Mouse (Mus musculus) heart, embryonic 15.5 days (tissue): ENCODE results near the gene Cxcl15. TPM values are rescaled to one million over a fixed set of nuclear protein-coding genes. Genes with fewer than 3 reads are reported as not detected.
"Not testable (repeated sequence)": the region's sequence is repeated elsewhere in the genome, so short reads cannot be mapped to it uniquely, and the experiment has no call there.

Source experiments
- ATAC-seq: fragments of 200-750 bp; cut with Nextera tagmentation; replicated peaks from 2 replicates; pipeline ENCODE4 v1.8.0; 2017; ENCODE audit warnings: low read depth, moderate TSS enrichment; ENCODE audit not compliant: insufficient number of reproducible peaks, insufficient read depth, low FRiP score
- H3K27ac ChIP-seq: fragments of 300-500 bp; sonication (generic); 2 replicates; pipeline ENCODE4 v1.5.1; 2015; ENCODE audit warnings: mild to moderate bottlenecking, inconsistent platforms
- H3K27me3 ChIP-seq: fragments of 300-500 bp; sonication (generic); 2 replicates; pipeline ENCODE4 v1.6.1; 2015; ENCODE audit warnings: inconsistent platforms
- H3K36me3 ChIP-seq: fragments of 300-500 bp; sonication (generic); 2 replicates; pipeline ENCODE4 v1.6.1; 2015; ENCODE audit warnings: mild to moderate bottlenecking, inconsistent platforms
- H3K4me1 ChIP-seq: fragments of 300-500 bp; sonication (generic); replicated peaks from 2 replicates; pipeline ENCODE4 v1.6.1; 2015; ENCODE audit warnings: inconsistent platforms
- H3K4me2 ChIP-seq: fragments of 300-500 bp; sonication (generic); 2 replicates; pipeline ENCODE4 v1.6.1; 2015; ENCODE audit warnings: inconsistent platforms, mild to moderate bottlenecking, moderate library complexity
- H3K4me3 ChIP-seq: fragments of 300-500 bp; sonication (generic); 2 replicates; pipeline ENCODE4 v1.5.1; 2015; ENCODE audit warnings: mild to moderate bottlenecking, inconsistent platforms
- H3K9ac ChIP-seq: fragments of 300-500 bp; sonication (generic); 2 replicates; pipeline ENCODE4 v1.6.1; 2015; ENCODE audit warnings: mild to moderate bottlenecking, inconsistent platforms
- H3K9me3 ChIP-seq: fragments of 300-500 bp; sonication (generic); replicated peaks from 2 replicates; pipeline ENCODE4 v1.6.1; 2016; ENCODE audit warnings: inconsistent platforms
- WGBS: fragments of 180-500 bp; shearing (Covaris S2); methylation state at CpG from one replicate; pipeline ENCODE4 v1.1.7; 2015; ENCODE audit warnings: mixed read lengths; 5-methylcytosine and 5-hydroxymethylcytosine counted together
- polyA plus RNA-seq: library from polyadenylated mRNA; unstranded; fragments of >200 nt; fragmentation: Nextera tagmentation; extraction: Ambion mirVana; gene quantifications from 2 replicates; pipeline ENCODE4 v1.2.1, GENCODE M21; 2015

Gene Cxcl15
- polyA plus RNA-seq, 1 experiment from 2014 or later: 0.20 TPM

- Histone ChIP-seq H3K4me2 (no peak overlapping the region), H3K9ac (no peak overlapping the region), H3K9me3 (no peaks in the 10 kb centered on the region), H3K4me3 (no peak overlapping the region), H3K27ac (no peak overlapping the region), H3K36me3 (no peaks in the 10 kb centered on the region), H3K4me1 (no peaks in the 10 kb centered on the region), H3K27me3 (no peaks in the 10 kb centered on the region)
- ATAC-seq: no peak
These were observed 10.2 kb downstream of the Cxcl15 start for GRCm38 (mm10) chr5:90804574-90804973.

GRCm38 (mm10) chr5:90806050-90806449 lies 11.7 kb downstream of the Cxcl15 start:
- H3K4me1 ChIP-seq: no peaks in the 10 kb centered on the region
- no peak for ATAC-seq
- no peak overlapping the region for H3K9ac ChIP-seq
- H3K27me3 ChIP-seq: no peaks in the 10 kb centered on the region
- no peak overlapping the region for H3K4me3 ChIP-seq
- no peaks in the 10 kb centered on the region for H3K9me3 ChIP-seq
- H3K27ac ChIP-seq: no peak overlapping the region
- H3K36me3 ChIP-seq: no peaks in the 10 kb centered on the region
- H3K4me2 ChIP-seq: no peak overlapping the region

DNA sequence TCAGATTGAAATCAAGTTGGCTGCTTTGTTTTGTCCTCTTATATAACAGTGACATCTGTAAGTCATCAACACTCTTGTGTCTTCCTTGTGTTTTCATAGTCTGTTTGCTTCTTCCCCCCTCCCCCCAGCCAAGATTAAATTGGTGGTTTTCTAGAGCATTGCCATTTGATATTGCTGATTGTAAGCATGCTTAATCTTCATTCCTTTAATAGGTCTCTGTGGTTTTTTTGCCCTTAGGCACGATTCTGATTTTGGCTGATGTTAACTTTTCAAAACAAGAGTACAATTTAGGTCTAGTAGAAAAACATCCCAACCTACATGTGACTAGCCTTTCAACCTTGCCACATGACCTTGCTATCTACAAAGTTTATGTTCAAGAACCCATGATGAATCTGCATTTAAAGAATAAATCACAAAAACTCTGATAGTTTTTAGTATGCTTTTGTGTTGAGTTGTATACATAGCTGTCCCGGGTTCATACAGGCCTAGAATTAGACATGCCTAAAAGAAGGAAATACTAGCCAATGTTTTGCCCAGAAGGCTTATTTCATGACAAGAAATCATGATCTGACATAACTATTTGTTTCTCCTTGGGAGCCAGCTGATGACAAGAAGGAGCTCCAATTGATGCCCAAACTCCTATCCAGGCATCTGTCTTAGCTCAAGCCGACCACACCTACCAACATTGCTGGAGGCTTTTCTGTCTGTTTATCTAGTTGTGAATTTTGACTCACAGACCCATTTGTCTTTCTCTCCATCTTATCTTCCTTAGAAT lies 13.0 kb downstream of the Cxcl15 start:
- H3K4me3 ChIP-seq: no peak overlapping the region
- H3K36me3 ChIP-seq: no peaks in the 10 kb centered on the region
- no peaks in the 10 kb centered on the region for H3K4me1 ChIP-seq
- H3K9ac ChIP-seq: no peak overlapping the region
- no peaks in the 10 kb centered on the region for H3K9me3 ChIP-seq
- no peaks in the 10 kb centered on the region for H3K27me3 ChIP-seq
- 65% methylated on average over 3 of the region's 3 CpGs for WGBS
- no peak overlapping the region for H3K4me2 ChIP-seq
- ATAC-seq: no peak
- no peak overlapping the region for H3K27ac ChIP-seq

GRCm38 (mm10) chr5:90819756-90820155 lies 25.4 kb downstream of the Cxcl15 start:
- H3K27me3 ChIP-seq: no peaks in the 10 kb centered on the region
- H3K9ac ChIP-seq: no peak overlapping the region
- no peaks in the 10 kb centered on the region for H3K36me3 ChIP-seq
- no peak overlapping the region for H3K27ac ChIP-seq
- no peak overlapping the region for H3K4me3 ChIP-seq
- no peaks in the 10 kb centered on the region for H3K9me3 ChIP-seq
- no peak for ATAC-seq
- no peaks in the 10 kb centered on the region for H3K4me1 ChIP-seq
- H3K4me2 ChIP-seq: no peak overlapping the region

GRCm38 (mm10) chr5:90832145-90832767 lies 37.9 kb downstream of the Cxcl15 start:
- no peak overlapping the region for H3K9ac ChIP-seq
- H3K9me3 ChIP-seq: no peaks in the 10 kb centered on the region
- 44% methylated on average over 11 of the region's 11 CpGs for WGBS
- no peak overlapping the region for H3K4me3 ChIP-seq
- peak overlapping the region; percentile 31; the same call in 1 of the 2 replicates for H3K4me2 ChIP-seq
- ATAC-seq: 0 out of 2 replicates have a peak, but pooled peaks have one; percentile 27
- no peaks in the 10 kb centered on the region for H3K36me3 ChIP-seq
- no peaks in the 10 kb centered on the region for H3K27me3 ChIP-seq
- peaks cover 6% of the 10 kb centered on the region; the same call in 1 of the 2 replicates for H3K4me1 ChIP-seq
- H3K27ac ChIP-seq: peak overlapping the region; percentile 52

- Histone ChIP-seq H3K27ac (peak overlapping the region; percentile 52), H3K9ac (no peak overlapping the region), H3K4me1 (peaks cover 6% of the 10 kb centered on the region; the same call in 1 of the 2 replicates), H3K4me2 (peak overlapping the region; percentile 31; the same call in 1 of the 2 replicates), H3K4me3 (no peak overlapping the region), H3K27me3 (no peaks in the 10 kb centered on the region), H3K36me3 (no peaks in the 10 kb centered on the region), H3K9me3 (no peaks in the 10 kb centered on the region)
- no peak for ATAC-seq
- 65% methylated on average over 8 of the region's 8 CpGs for WGBS
These were observed 38.5 kb downstream of the Cxcl15 start for GRCm38 (mm10) chr5:90832768-90833388.

GRCm38 (mm10) chr5:90834436-90834835 lies 40.1 kb downstream of the Cxcl15 start:
- Histone ChIP-seq H3K4me1 (peaks cover 6% of the 10 kb centered on the region; the same call in 1 of the 2 replicates), H3K9ac (no peak overlapping the region), H3K36me3 (no peaks in the 10 kb centered on the region), H3K27ac (no peak overlapping the region), H3K9me3 (no peaks in the 10 kb centered on the region), H3K4me3 (no peak overlapping the region), H3K27me3 (no peaks in the 10 kb centered on the region), H3K4me2 (no peak overlapping the region)
- ATAC-seq: no peak
- 83% methylated on average over 4 of the region's 4 CpGs for WGBS

DNA sequence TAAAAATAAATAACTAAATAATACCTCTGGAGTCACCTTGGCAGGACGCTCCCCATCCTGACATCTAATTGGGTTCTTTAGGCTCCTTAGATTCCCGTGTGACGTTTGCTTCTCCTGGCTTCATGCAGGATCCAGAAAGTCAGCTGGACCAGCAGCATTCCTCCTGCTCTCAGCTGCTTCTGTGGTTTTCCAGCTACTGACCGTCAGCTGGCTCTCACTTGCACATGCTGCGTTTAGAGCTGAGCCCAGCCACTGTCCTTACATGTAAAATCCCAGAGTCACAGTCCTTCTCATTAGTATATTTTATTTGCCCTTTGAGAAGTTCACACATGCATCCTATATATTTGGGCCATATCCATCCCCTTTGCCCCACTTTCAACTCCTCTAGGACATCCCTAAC lies 44.2 kb downstream of the Cxcl15 start:
- 63% methylated on average over 5 of the region's 5 CpGs for WGBS
- ATAC-seq: no peak

DNA sequence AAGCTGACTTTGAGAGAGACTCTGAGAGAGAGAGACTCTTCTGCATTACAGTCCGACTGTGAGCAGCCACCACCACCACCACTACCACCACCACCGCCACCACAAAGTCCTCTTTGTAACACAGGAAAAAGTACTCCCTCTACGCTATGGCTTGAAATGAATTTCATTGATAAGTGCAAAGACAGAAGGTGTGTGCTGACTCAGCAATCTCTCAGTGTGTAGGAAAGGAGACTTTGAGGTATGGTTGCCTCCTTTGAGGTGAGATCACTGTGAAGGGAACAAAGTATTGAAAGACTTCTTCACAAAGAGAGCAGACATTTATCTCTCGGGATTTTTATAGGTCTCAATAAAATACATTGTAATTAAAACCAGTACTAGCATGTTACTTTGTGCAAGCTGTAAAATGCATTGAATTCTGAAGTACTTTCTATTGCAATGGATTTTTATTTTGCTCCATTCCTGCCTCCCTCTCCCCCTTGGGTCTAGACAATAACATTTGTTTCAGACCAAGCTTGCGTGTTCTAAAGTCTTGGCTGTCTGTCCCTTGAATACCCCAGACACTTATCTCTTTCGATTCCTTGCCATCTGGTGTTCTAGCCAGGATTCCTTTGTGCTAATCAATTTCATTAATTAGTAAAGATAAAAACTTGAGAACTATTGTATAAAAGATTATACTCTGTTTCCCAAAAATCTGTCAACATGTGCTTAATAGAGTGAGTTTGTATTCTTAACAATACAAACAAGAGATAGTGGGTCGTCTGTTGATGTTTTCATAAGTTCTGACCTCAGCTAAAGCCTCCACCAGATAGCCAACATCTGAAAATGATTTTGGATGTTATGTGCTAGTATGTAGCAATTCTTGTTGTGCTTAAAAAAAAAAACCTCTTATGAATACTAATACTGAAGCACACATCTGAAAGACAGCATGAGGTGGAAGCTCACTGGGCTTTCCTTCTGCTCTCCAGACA lies 46.9 kb downstream of the Cxcl15 start:
- H3K36me3 ChIP-seq: no peaks in the 10 kb centered on the region
- no peak overlapping the region for H3K4me2 ChIP-seq
- no peak for ATAC-seq
- 60% methylated on average over 7 of the region's 7 CpGs for WGBS
- H3K4me3 ChIP-seq: no peak overlapping the region
- H3K4me1 ChIP-seq: no peaks in the 10 kb centered on the region
- H3K27ac ChIP-seq: no peak overlapping the region
- H3K9ac ChIP-seq: no peak overlapping the region
- no peaks in the 10 kb centered on the region for H3K27me3 ChIP-seq
- no peaks in the 10 kb centered on the region for H3K9me3 ChIP-seq

More for the DNA sequence above, 44.2 kb downstream of the Cxcl15 start:
- no peak overlapping the region for H3K4me2 ChIP-seq
- H3K4me1 ChIP-seq: no peaks in the 10 kb centered on the region
- H3K27ac ChIP-seq: no peak overlapping the region
- no peak overlapping the region for H3K4me3 ChIP-seq
- no peaks in the 10 kb centered on the region for H3K27me3 ChIP-seq
- H3K9ac ChIP-seq: no peak overlapping the region
- no peaks in the 10 kb centered on the region for H3K36me3 ChIP-seq
- H3K9me3 ChIP-seq: no peaks in the 10 kb centered on the region

GRCm38 (mm10) chr5:90843891-90844290 lies 49.6 kb downstream of the Cxcl15 start:
- Histone ChIP-seq H3K36me3 (no peaks in the 10 kb centered on the region), H3K27me3 (no peaks in the 10 kb centered on the region), H3K27ac (no peak overlapping the region), H3K4me3 (no peak overlapping the region), H3K9me3 (no peaks in the 10 kb centered on the region), H3K9ac (no peak overlapping the region), H3K4me1 (no peaks in the 10 kb centered on the region), H3K4me2 (no peak overlapping the region)
- no peak for ATAC-seq
- WGBS: 79% methylated on average over 3 of the region's 3 CpGs

DNA sequence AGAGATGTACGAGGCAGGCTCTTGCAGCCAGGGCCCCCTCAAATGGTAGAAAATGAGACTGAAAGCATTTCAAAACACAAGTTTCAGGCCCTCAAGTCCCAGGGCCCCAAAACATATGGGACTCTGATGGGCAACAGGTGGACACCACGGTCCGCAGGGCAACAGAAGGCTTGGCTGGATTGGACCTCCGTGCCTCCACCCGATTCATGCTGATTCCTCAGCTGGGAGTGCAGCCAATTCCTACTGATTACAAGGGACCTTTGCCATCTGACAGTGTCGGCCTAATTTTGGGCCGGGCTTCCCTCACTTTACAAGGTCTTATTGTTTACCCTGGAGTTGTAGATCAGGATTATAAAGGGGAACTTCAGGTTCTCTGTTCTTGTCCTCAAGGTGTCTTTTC lies 55.8 kb downstream of the Cxcl15 start:
- not testable (repeated sequence) for H3K27ac ChIP-seq, H3K4me3 ChIP-seq, H3K4me2 ChIP-seq, H3K9me3 ChIP-seq, H3K4me1 ChIP-seq, ATAC-seq, H3K27me3 ChIP-seq, H3K9ac ChIP-seq, H3K36me3 ChIP-seq
- WGBS: 80% methylated on average over 7 of the region's 7 CpGs
